Mouse (Mus musculus): Measurements from ENCODE around the gene Twnk. TPM values are rescaled to one million over a fixed set of nuclear protein-coding genes. Genes with fewer than 3 reads are reported as not detected.
A peak's percentile ranks its signal among the peaks of the same experiment; 100 is the strongest.
"Not testable (repeated sequence)": the region's sequence is repeated elsewhere in the genome, so short reads cannot be mapped to it uniquely, and the experiment has no call there.

The Twnk gene
- polyA plus RNA-seq, 1 experiment from 2014 or later = 15.0 TPM

- DNase-seq (ENCODE audit: low spot score) (peak; percentile 89), ATAC-seq (ENCODE audit: low FRiP score) (peak; percentile 37; the same call in 1 of the 2 replicates)
- Histone ChIP-seq H3K27ac (ENCODE audit: low read depth, low read length) (no peak overlapping the region), H3K4me1 (replicated peaks; ENCODE audit: control insufficient read depth, insufficient read depth, low read length) (no peaks in the 10 kb centered on the region; the same call in 1 of the 2 replicates), H3K4me2 (replicated peaks; ENCODE audit: low read depth, low read length) (no peak overlapping the region), H3K27me3 (ENCODE audit: control insufficient read depth, insufficient read depth, low read length) (no peaks in the 10 kb centered on the region), H3K36me3 (ENCODE audit: control insufficient read depth, insufficient read depth, low read length) (peaks cover 4% of the 10 kb centered on the region), H3K4me3 (ENCODE audit: low read depth, low read length) (no peak overlapping the region), H3K9ac (ENCODE audit: low read depth, low read length) (no peak overlapping the region), H3K9me3 (ENCODE audit: control insufficient read depth, low read length) (no peaks in the 10 kb centered on the region)
- 19% methylated on average over 4 of the region's 4 CpGs for WGBS
Observed at GRCm38 (mm10) chr19:45031780-45032179, 26.3 kb downstream of the Twnk start.

GRCm38 (mm10) chr19:45032570-45033332 is 27.3 kb downstream of the Twnk start:
- ATAC-seq (ENCODE audit: low FRiP score) (no peak), DNase-seq (ENCODE audit: low spot score) (no peak)
- WGBS = 49% methylated on average over 17 of the region's 17 CpGs
- Histone ChIP-seq H3K9ac (ENCODE audit: low read depth, low read length) (no peak overlapping the region), H3K4me2 (replicated peaks; ENCODE audit: low read depth, low read length) (no peak overlapping the region), H3K9me3 (ENCODE audit: control insufficient read depth, low read length) (no peaks in the 10 kb centered on the region), H3K4me1 (replicated peaks; ENCODE audit: control insufficient read depth, insufficient read depth, low read length) (no peaks in the 10 kb centered on the region; the same call in 1 of the 2 replicates), H3K27ac (ENCODE audit: low read depth, low read length) (no peak overlapping the region), H3K27me3 (ENCODE audit: control insufficient read depth, insufficient read depth, low read length) (no peaks in the 10 kb centered on the region), H3K36me3 (ENCODE audit: control insufficient read depth, insufficient read depth, low read length) (no peaks in the 10 kb centered on the region), H3K4me3 (ENCODE audit: low read depth, low read length) (no peak overlapping the region)

- H3K27me3 ChIP-seq (ENCODE audit: control insufficient read depth, insufficient read depth, low read length) = no peaks in the 10 kb centered on the region
- H3K4me3 ChIP-seq (ENCODE audit: low read depth, low read length) = no peak overlapping the region
- no peaks in the 10 kb centered on the region; the same call in 1 of the 2 replicates for H3K4me1 ChIP-seq (replicated peaks; ENCODE audit: control insufficient read depth, insufficient read depth, low read length)
- no peaks in the 10 kb centered on the region for H3K36me3 ChIP-seq (ENCODE audit: control insufficient read depth, insufficient read depth, low read length)
- WGBS = 25% methylated on average over 16 of the region's 16 CpGs
- H3K9me3 ChIP-seq (ENCODE audit: control insufficient read depth, low read length) = no peaks in the 10 kb centered on the region
- H3K9ac ChIP-seq (ENCODE audit: low read depth, low read length) = no peak overlapping the region
- H3K27ac ChIP-seq (ENCODE audit: low read depth, low read length) = no peak overlapping the region
- ATAC-seq (ENCODE audit: low FRiP score) (0 out of 2 replicates have a peak, but pooled peaks have one; percentile 22), DNase-seq (ENCODE audit: low spot score) (peak; percentile 63)
- H3K4me2 ChIP-seq (replicated peaks; ENCODE audit: low read depth, low read length) = no peak overlapping the region
Observed at GRCm38 (mm10) chr19:45036867-45037266, 31.4 kb downstream of the Twnk start.

GRCm38 (mm10) chr19:45038198-45038597 is 32.7 kb downstream of the Twnk start:
- not testable (repeated sequence) for DNase-seq (ENCODE audit: low spot score); H3K27me3 ChIP-seq (ENCODE audit: control insufficient read depth, insufficient read depth, low read length); H3K9ac ChIP-seq (ENCODE audit: low read depth, low read length); ATAC-seq (ENCODE audit: low FRiP score); H3K36me3 ChIP-seq (ENCODE audit: control insufficient read depth, insufficient read depth, low read length); H3K9me3 ChIP-seq (ENCODE audit: control insufficient read depth, low read length); H3K4me1 ChIP-seq (replicated peaks; ENCODE audit: control insufficient read depth, insufficient read depth, low read length); H3K27ac ChIP-seq (ENCODE audit: low read depth, low read length); H3K4me3 ChIP-seq (ENCODE audit: low read depth, low read length); H3K4me2 ChIP-seq (replicated peaks; ENCODE audit: low read depth, low read length)
- WGBS = 92% methylated on average over 7 of the region's 7 CpGs

GRCm38 (mm10) chr19:45040214-45040613 is 34.8 kb downstream of the Twnk start:
- 52% methylated on average over 13 of the region's 13 CpGs for WGBS
- Histone ChIP-seq H3K4me2 (replicated peaks; ENCODE audit: low read depth, low read length) (no peak overlapping the region), H3K27ac (ENCODE audit: low read depth, low read length) (no peak overlapping the region), H3K36me3 (ENCODE audit: control insufficient read depth, insufficient read depth, low read length) (no peaks in the 10 kb centered on the region), H3K4me1 (replicated peaks; ENCODE audit: control insufficient read depth, insufficient read depth, low read length) (no peaks in the 10 kb centered on the region; the same call in 1 of the 2 replicates), H3K9ac (ENCODE audit: low read depth, low read length) (no peak overlapping the region), H3K27me3 (ENCODE audit: control insufficient read depth, insufficient read depth, low read length) (peaks cover 3% of the 10 kb centered on the region), H3K4me3 (ENCODE audit: low read depth, low read length) (no peak overlapping the region), H3K9me3 (ENCODE audit: control insufficient read depth, low read length) (no peaks in the 10 kb centered on the region)
- ATAC-seq (ENCODE audit: low FRiP score) (no peak), DNase-seq (ENCODE audit: low spot score) (no peak)

GRCm38 (mm10) chr19:45044389-45044927 is 39.0 kb downstream of the Twnk start:
- no peak overlapping the region for H3K9ac ChIP-seq (ENCODE audit: low read depth, low read length)
- no peak overlapping the region for H3K4me3 ChIP-seq (ENCODE audit: low read depth, low read length)
- no peak overlapping the region for H3K27ac ChIP-seq (ENCODE audit: low read depth, low read length)
- H3K4me2 ChIP-seq (replicated peaks; ENCODE audit: low read depth, low read length) = no peak overlapping the region
- DNase-seq (ENCODE audit: low spot score) (no peak), ATAC-seq (ENCODE audit: low FRiP score) (no peak)
- peaks cover 8% of the 10 kb centered on the region; the same call in 1 of the 2 replicates for H3K4me1 ChIP-seq (replicated peaks; ENCODE audit: control insufficient read depth, insufficient read depth, low read length)
- WGBS = 65% methylated on average over 11 of the region's 11 CpGs
- no peaks in the 10 kb centered on the region for H3K36me3 ChIP-seq (ENCODE audit: control insufficient read depth, insufficient read depth, low read length)
- peaks cover 15% of the 10 kb centered on the region for H3K27me3 ChIP-seq (ENCODE audit: control insufficient read depth, insufficient read depth, low read length)
- no peaks in the 10 kb centered on the region for H3K9me3 ChIP-seq (ENCODE audit: control insufficient read depth, low read length)

DNA sequence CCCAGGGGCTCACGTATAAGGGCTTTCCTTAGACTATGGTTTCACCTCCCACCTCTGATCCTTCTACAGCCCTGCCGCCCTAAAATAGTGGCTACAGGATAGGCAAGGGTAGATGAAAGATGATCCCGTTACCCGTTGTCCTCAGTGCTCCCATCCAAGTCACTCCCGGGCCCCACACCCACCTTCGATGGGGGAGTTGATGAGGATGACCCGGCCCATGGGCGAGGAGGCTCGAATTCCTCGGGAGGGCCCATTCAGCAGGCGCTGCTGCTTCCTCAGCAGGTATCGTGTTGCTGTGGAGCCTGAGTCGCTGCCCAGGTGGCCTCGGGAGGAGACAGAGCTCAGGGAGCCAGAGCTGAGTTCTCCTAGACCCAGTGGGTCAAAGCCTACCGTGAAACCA is 39.8 kb downstream of the Twnk start:
- peaks cover 8% of the 10 kb centered on the region; the same call in 1 of the 2 replicates for H3K4me1 ChIP-seq (replicated peaks; ENCODE audit: control insufficient read depth, insufficient read depth, low read length)
- DNase-seq (ENCODE audit: low spot score) (no peak), ATAC-seq (ENCODE audit: low FRiP score) (no peak)
- H3K9me3 ChIP-seq (ENCODE audit: control insufficient read depth, low read length) = no peaks in the 10 kb centered on the region
- H3K27ac ChIP-seq (ENCODE audit: low read depth, low read length) = no peak overlapping the region
- peaks cover 15% of the 10 kb centered on the region for H3K27me3 ChIP-seq (ENCODE audit: control insufficient read depth, insufficient read depth, low read length)
- H3K36me3 ChIP-seq (ENCODE audit: control insufficient read depth, insufficient read depth, low read length) = no peaks in the 10 kb centered on the region
- H3K4me2 ChIP-seq (replicated peaks; ENCODE audit: low read depth, low read length) = no peak overlapping the region
- WGBS = 48% methylated on average over 15 of the region's 15 CpGs
- no peak overlapping the region for H3K9ac ChIP-seq (ENCODE audit: low read depth, low read length)
- H3K4me3 ChIP-seq (ENCODE audit: low read depth, low read length) = no peak overlapping the region

GRCm38 (mm10) chr19:45045651-45046050 is 40.2 kb downstream of the Twnk start, which contains the start of gene Pdzd7:
TSS of gene Pdzd7 (minus strand) at chr19:45045717.
- Histone ChIP-seq H3K27me3 (ENCODE audit: control insufficient read depth, insufficient read depth, low read length) (peaks cover 15% of the 10 kb centered on the region), H3K9me3 (ENCODE audit: control insufficient read depth, low read length) (no peaks in the 10 kb centered on the region), H3K36me3 (ENCODE audit: control insufficient read depth, insufficient read depth, low read length) (no peaks in the 10 kb centered on the region), H3K4me2 (replicated peaks; ENCODE audit: low read depth, low read length) (peak within 1 kb of the TSS; percentile 55), H3K27ac (ENCODE audit: low read depth, low read length) (no peak within 1 kb of the TSS), H3K4me1 (replicated peaks; ENCODE audit: control insufficient read depth, insufficient read depth, low read length) (peaks cover 8% of the 10 kb centered on the region; the same call in 1 of the 2 replicates), H3K4me3 (ENCODE audit: low read depth, low read length) (peak within 1 kb of the TSS; percentile 46), H3K9ac (ENCODE audit: low read depth, low read length) (no peak within 1 kb of the TSS; the same call in 1 of the 2 replicates)
- DNase-seq (ENCODE audit: low spot score) (no peak), ATAC-seq (ENCODE audit: low FRiP score) (no peak)
- 81% methylated on average over 5 of the region's 5 CpGs for WGBS
